ENCODE assay signal across 25 mouse cellular contexts in genomic region chr3:42376785-42377184, GRCm38 (mm10).
"Had no signal": no experiment of that assay in that cellular context is flagged by ENCODE, and none has a peak within 500 bp of the region (broad histone marks: within the 10 kb centered on the region; RNA-seq: fewer than 3 reads in every experiment).

No protein-coding gene starts in this region.

- H3K27me3 ChIP-seq: heart, embryonic 12.5 days; hindbrain, embryonic 12.5 days; intestine, embryonic 15.5 days; limb, embryonic 12.5 days had no signal

- H3K9me3 ChIP-seq: heart, embryonic 10.5 days; heart, embryonic 12.5 days; hindbrain, embryonic 10.5 days; hindbrain, embryonic 12.5 days; intestine, embryonic 15.5 days; limb, embryonic 10.5 days; limb, embryonic 12.5 days had no signal

- H3K9ac ChIP-seq: heart, embryonic 12.5 days; hindbrain, embryonic 12.5 days; hindbrain, embryonic 14.5 days; intestine, embryonic 15.5 days; limb, embryonic 12.5 days had no signal

- H3K36me3 ChIP-seq: heart, embryonic 10.5 days; heart, embryonic 12.5 days; hindbrain, embryonic 10.5 days; hindbrain, embryonic 12.5 days; intestine, embryonic 15.5 days; limb, embryonic 10.5 days; limb, embryonic 12.5 days had no signal

- DNase-seq: gastrocnemius, adult 2 months; gastrocnemius, postnatal 10 days; gastrocnemius, postnatal 25 days; heart, adult 18-20 months; heart, postnatal 10 days; heart, postnatal 4 days; kidney, adult 18-20 months; kidney, adult 8-10 months; kidney, postnatal 10 days; kidney, postnatal 25 days; kidney, postnatal 4 days; liver had no signal

- ATAC-seq: hindbrain, embryonic 16.5 days; inflammation-experienced regulatory T-cells, adult 6 months; intestine, embryonic 15.5 days; intestine, postnatal 0 days had no signal

- H3K4me3 ChIP-seq: gastrocnemius, adult 2 months; heart, embryonic 10.5 days; heart, embryonic 12.5 days; hindbrain, embryonic 10.5 days; hindbrain, embryonic 12.5 days; intestine, embryonic 15.5 days; layer of hippocampus, adult 2 months; limb, embryonic 10.5 days; limb, embryonic 12.5 days had no signal

- H3K4me2 ChIP-seq: heart, embryonic 12.5 days; hindbrain, embryonic 12.5 days; hindbrain, embryonic 14.5 days; intestine, embryonic 15.5 days; limb, embryonic 12.5 days; liver, embryonic 11.5 days had no signal

- H3K4me1 ChIP-seq: heart, embryonic 10.5 days; heart, embryonic 12.5 days; hindbrain, embryonic 10.5 days; hindbrain, embryonic 12.5 days; intestine, embryonic 15.5 days; limb, embryonic 10.5 days; limb, embryonic 12.5 days had no signal

- H3K27ac ChIP-seq: gastrocnemius, adult 2 months; heart, embryonic 10.5 days; hindbrain, embryonic 10.5 days; hindbrain, embryonic 12.5 days; hindbrain, embryonic 14.5 days; intestine, embryonic 15.5 days; layer of hippocampus, adult 2 months; limb, embryonic 10.5 days; limb, embryonic 12.5 days had no signal
